Mouse (Mus musculus) right cerebral cortex, adult 2 months (tissue): ENCODE measurements around the gene Klhl30.

Experiments
- DNase-seq, 2 experiments: peaks; one replicate each; pipeline ENCODE4 v3.0.0; 2021 to 2022; ENCODE audit warnings: low spot score in 2 of 2

Gene Klhl30

GRCm38 (mm10) chr1:91364822-91365644 is 14.2 kb downstream of the Klhl30 start:
- no peak for DNase-seq

GRCm38 (mm10) chr1:91365816-91366214 is 15.0 kb downstream of the Klhl30 start:
- DNase-seq = no peak

GRCm38 (mm10) chr1:91366215-91367108 is 15.6 kb downstream of the Klhl30 start, which contains the start of gene Erfe:
Erfe (plus strand) TSS chr1:91366430.
- peak; percentile 32 to 39 for DNase-seq

- DNase-seq = no peak
These were observed 16.5 kb downstream of the Klhl30 start for GRCm38 (mm10) chr1:91367295-91367694.

- DNase-seq = no peak
These were observed 18.6 kb downstream of the Klhl30 start for GRCm38 (mm10) chr1:91369408-91369807.

- DNase-seq = no peak
These were observed 19.2 kb downstream of the Klhl30 start for GRCm38 (mm10) chr1:91370055-91370454.

GRCm38 (mm10) chr1:91373414-91373835 is 22.6 kb downstream of the Klhl30 start:
- DNase-seq = no peak

- DNase-seq = peak; percentile 83 to 87
These were observed 29.8 kb downstream of the Klhl30 start for GRCm38 (mm10) chr1:91380453-91381090.

- no peak for DNase-seq
These were observed 30.3 kb downstream of the Klhl30 start for GRCm38 (mm10) chr1:91381091-91381471.

GRCm38 (mm10) chr1:91390369-91390768 is 39.6 kb downstream of the Klhl30 start:
- DNase-seq = no peak

GRCm38 (mm10) chr1:91397927-91398259 is 47.1 kb downstream of the Klhl30 start:
- DNase-seq = no peak

- DNase-seq = peak; percentile 72 to 73
These were observed 47.6 kb downstream of the Klhl30 start, which contains the start of gene Ilkap for GRCm38 (mm10) chr1:91398260-91399062. Ilkap (minus strand) TSS chr1:91398815.

GRCm38 (mm10) chr1:91404976-91405375 is 54.2 kb downstream of the Klhl30 start:
- DNase-seq = no peak

- no peak for DNase-seq
These were observed 54.8 kb downstream of the Klhl30 start for GRCm38 (mm10) chr1:91405406-91406169.

GRCm38 (mm10) chr1:91407819-91408218 is 57.0 kb downstream of the Klhl30 start:
- no peak for DNase-seq

GRCm38 (mm10) chr1:91411631-91412285 is 60.9 kb downstream of the Klhl30 start:
- DNase-seq = no peak
